Mouse (Mus musculus): ENCODE results near the gene Slc30a1. TPM values are rescaled to one million over a fixed set of nuclear protein-coding genes. Genes with fewer than 3 reads are reported as not detected.
A peak's percentile ranks its signal among the peaks of the same experiment; 100 is the strongest.

The Slc30a1 gene
- polyA plus RNA-seq (2014; fragmentation: Nextera tagmentation; extraction: Ambion mirVana), result 2.3 and 2.9 TPM in 2 replicates

DNA sequence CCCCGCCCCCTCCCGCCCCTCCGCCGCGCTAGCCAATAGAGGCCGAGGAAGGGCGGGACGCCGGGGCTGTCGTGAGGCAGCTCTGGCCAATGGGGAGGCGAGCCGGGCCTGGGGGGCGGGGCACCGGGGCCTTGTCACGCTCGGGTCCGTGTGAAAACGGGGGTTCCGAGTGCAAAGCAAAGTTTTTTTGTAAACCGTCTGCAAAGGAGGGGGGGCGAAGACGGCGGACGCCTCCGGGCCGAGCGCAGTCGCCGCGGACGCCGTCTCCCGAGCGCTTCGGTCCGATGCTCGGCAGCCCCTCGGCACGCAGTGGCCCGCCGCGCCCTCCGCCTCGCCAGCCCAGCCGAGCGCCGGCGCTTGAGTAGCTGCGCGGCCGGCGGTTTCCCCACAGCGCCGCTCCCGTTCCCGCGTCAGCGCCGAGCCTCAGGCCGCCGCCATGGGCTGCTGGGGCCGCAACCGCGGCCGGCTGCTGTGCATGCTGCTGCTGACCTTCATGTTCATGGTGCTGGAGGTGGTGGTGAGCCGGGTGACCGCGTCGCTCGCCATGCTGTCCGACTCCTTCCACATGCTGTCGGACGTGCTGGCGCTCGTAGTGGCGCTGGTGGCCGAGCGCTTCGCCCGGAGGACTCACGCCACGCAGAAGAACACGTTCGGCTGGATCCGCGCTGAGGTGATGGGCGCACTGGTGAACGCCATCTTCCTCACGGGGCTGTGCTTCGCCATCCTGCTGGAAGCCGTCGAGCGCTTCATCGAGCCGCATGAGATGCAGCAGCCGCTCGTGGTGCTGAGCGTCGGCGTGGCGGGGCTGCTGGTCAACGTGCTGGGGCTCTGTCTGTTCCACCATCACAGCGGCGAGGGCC lies at the start of gene Slc30a1:
TSS of gene Slc30a1 (plus strand) at position 197 of the 860 bp plus-strand sequence.
- peak within 1 kb of the TSS; percentile 93 for H3K4me2 ChIP-seq (ENCODE audit: low read length)
- peak; percentile 98 for DNase-seq
- H3K27ac ChIP-seq (replicated peaks; ENCODE audit: low read depth, low read length), result peak within 1 kb of the TSS; percentile 88
- no peaks in the 10 kb centered on the region for H3K27me3 ChIP-seq (ENCODE audit: control insufficient read depth, insufficient read depth, low read length)
- H3K4me3 ChIP-seq (replicated peaks; ENCODE audit: low read depth, low read length), result peak within 1 kb of the TSS; percentile 90
- H3K9ac ChIP-seq (replicated peaks; ENCODE audit: low read length), result peak within 1 kb of the TSS; percentile 70
- peaks cover 9% of the 10 kb centered on the region; the same call in 1 of the 2 replicates for H3K36me3 ChIP-seq (ENCODE audit: control insufficient read depth, insufficient read depth, low read length)
- peak; percentile 99 for ATAC-seq (ENCODE audit: low FRiP score, low TSS enrichment)
- WGBS, result under 1% methylated on average over 104 of the region's 104 CpGs
- no peaks in the 10 kb centered on the region for H3K9me3 ChIP-seq (ENCODE audit: control insufficient read depth, low read length)
- H3K4me1 ChIP-seq (ENCODE audit: control insufficient read depth, insufficient read depth, low read length), result peaks cover 34% of the 10 kb centered on the region

DNA sequence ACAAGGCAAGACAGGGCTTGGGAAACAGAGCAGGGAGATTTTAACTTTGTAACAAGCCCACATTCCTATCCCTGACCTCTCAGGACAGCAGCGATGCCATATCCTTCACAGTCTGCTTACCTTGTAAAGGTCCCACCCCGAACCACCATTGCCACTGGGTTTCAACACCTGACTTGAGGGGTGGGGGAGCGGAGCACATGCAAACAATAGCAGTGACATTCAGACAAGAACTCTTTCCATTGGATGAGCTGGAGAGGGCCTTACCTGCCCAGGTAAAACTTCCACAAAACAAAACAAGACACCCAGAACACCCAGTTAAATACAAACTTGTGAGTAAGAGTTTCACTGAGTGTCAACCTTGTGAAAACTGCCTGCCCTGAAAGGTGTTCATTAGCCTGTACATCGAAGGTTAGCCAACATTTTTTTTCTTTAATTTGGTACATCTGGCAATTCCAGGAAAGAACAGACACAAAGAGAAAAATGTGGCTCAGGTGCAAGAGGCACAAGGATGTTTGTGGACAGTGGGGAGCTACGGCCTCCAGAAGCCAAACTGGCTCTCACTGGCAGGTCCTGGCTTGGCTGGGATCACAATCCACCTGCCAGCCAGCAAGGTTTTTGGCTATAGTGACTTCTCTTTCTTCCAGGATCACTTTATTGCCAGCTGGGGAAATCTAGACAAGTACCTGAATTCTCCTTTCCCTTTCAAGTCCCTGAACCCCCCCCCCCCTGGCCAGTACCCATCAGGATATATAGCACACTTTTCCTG lies 49.5 kb upstream of the Slc30a1 start:
- 87% methylated on average over 5 of the region's 5 CpGs for WGBS
- Histone ChIP-seq H3K9ac (replicated peaks; ENCODE audit: low read length) (no peak overlapping the region), H3K4me2 (ENCODE audit: low read length) (no peak overlapping the region), H3K9me3 (ENCODE audit: control insufficient read depth, low read length) (no peaks in the 10 kb centered on the region; the same call in 1 of the 2 replicates), H3K27me3 (ENCODE audit: control insufficient read depth, insufficient read depth, low read length) (no peaks in the 10 kb centered on the region), H3K27ac (replicated peaks; ENCODE audit: low read depth, low read length) (no peak overlapping the region), H3K4me3 (replicated peaks; ENCODE audit: low read depth, low read length) (no peak overlapping the region), H3K36me3 (ENCODE audit: control insufficient read depth, insufficient read depth, low read length) (no peaks in the 10 kb centered on the region), H3K4me1 (ENCODE audit: control insufficient read depth, insufficient read depth, low read length) (no peaks in the 10 kb centered on the region)
- no peak for ATAC-seq (ENCODE audit: low FRiP score, low TSS enrichment)
- DNase-seq, result no peak

DNA sequence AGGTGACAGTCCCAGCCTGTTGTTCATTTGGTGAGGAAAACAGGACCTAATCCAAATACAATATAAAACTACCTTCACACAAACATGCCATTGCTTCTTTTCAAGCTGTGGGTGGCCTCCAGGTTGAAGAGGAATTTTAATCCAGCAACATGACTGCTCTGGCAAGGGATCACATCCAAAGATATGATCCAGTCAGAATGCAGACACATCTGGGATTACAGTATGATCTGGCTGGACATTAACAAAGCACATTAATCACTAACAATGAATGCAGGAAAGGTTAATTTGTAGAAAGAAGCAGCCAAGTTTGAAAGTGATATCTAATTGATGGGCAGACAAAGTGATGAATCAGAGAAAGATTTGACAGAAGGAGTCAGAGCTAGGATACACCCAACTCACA lies 48.4 kb upstream of the Slc30a1 start:
- Histone ChIP-seq H3K4me3 (replicated peaks; ENCODE audit: low read depth, low read length) (no peak overlapping the region), H3K9ac (replicated peaks; ENCODE audit: low read length) (no peak overlapping the region), H3K4me1 (ENCODE audit: control insufficient read depth, insufficient read depth, low read length) (no peaks in the 10 kb centered on the region), H3K9me3 (ENCODE audit: control insufficient read depth, low read length) (no peaks in the 10 kb centered on the region; the same call in 1 of the 2 replicates), H3K27me3 (ENCODE audit: control insufficient read depth, insufficient read depth, low read length) (no peaks in the 10 kb centered on the region), H3K4me2 (ENCODE audit: low read length) (no peak overlapping the region), H3K36me3 (ENCODE audit: control insufficient read depth, insufficient read depth, low read length) (no peaks in the 10 kb centered on the region), H3K27ac (replicated peaks; ENCODE audit: low read depth, low read length) (no peak overlapping the region)
- no peak for ATAC-seq (ENCODE audit: low FRiP score, low TSS enrichment)
- DNase-seq, result no peak

DNA sequence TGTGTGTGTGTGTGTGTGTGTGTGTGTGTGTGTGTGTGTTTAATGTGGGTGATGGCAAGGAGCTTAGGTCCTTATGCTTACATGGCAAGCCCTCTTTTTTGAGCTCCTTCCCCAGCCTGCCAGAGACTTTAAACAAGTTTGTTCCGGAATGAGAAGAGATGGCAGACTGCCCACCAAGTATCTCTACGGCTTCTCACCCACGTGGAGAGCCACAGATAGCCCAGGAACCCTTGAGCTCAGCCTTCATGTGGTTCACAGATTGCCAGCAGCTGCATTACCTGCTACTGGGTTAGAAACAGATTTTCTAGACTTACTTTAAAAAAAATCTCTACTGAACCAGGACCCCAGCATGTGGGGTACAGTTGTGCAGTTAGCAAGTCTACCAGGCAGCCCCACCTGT lies 46.7 kb upstream of the Slc30a1 start:
- no peak overlapping the region for H3K4me2 ChIP-seq (ENCODE audit: low read length)
- WGBS, result 86% methylated on average over 3 of the region's 3 CpGs
- ATAC-seq (ENCODE audit: low FRiP score, low TSS enrichment) (no peak), DNase-seq (no peak)
- no peaks in the 10 kb centered on the region for H3K27me3 ChIP-seq (ENCODE audit: control insufficient read depth, insufficient read depth, low read length)
- H3K9ac ChIP-seq (replicated peaks; ENCODE audit: low read length), result no peak overlapping the region
- H3K27ac ChIP-seq (replicated peaks; ENCODE audit: low read depth, low read length), result no peak overlapping the region
- no peaks in the 10 kb centered on the region for H3K4me1 ChIP-seq (ENCODE audit: control insufficient read depth, insufficient read depth, low read length)
- H3K4me3 ChIP-seq (replicated peaks; ENCODE audit: low read depth, low read length), result no peak overlapping the region
- no peaks in the 10 kb centered on the region for H3K36me3 ChIP-seq (ENCODE audit: control insufficient read depth, insufficient read depth, low read length)
- no peaks in the 10 kb centered on the region; the same call in 1 of the 2 replicates for H3K9me3 ChIP-seq (ENCODE audit: control insufficient read depth, low read length)

DNA sequence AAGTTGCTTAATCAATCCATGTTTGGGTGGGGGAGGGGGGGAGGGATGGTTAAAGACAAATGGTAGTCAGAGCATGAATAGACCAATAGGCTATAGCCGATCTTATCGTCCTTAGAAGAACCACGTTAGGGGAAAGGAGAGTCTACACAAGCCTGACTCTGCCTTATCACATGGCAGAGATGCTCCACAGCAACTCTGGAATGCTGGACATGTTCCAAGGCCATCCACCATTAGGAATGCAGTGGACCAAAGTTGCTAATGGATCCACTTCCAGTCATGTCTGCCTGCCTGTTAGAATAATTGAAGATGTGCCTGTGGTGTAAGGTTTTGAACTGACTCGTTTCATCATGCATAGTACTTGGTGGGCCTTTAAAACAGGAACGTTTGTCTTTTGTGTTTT lies 45.3 kb upstream of the Slc30a1 start:
- Histone ChIP-seq H3K27me3 (ENCODE audit: control insufficient read depth, insufficient read depth, low read length) (no peaks in the 10 kb centered on the region), H3K27ac (replicated peaks; ENCODE audit: low read depth, low read length) (no peak overlapping the region), H3K36me3 (ENCODE audit: control insufficient read depth, insufficient read depth, low read length) (no peaks in the 10 kb centered on the region), H3K4me2 (ENCODE audit: low read length) (no peak overlapping the region), H3K4me1 (ENCODE audit: control insufficient read depth, insufficient read depth, low read length) (no peaks in the 10 kb centered on the region), H3K9ac (replicated peaks; ENCODE audit: low read length) (no peak overlapping the region), H3K4me3 (replicated peaks; ENCODE audit: low read depth, low read length) (no peak overlapping the region), H3K9me3 (ENCODE audit: control insufficient read depth, low read length) (no peaks in the 10 kb centered on the region; the same call in 1 of the 2 replicates)
- no peak for DNase-seq
- no peak for ATAC-seq (ENCODE audit: low FRiP score, low TSS enrichment)
- WGBS, result 89% methylated on average over 5 of the region's 5 CpGs

DNA sequence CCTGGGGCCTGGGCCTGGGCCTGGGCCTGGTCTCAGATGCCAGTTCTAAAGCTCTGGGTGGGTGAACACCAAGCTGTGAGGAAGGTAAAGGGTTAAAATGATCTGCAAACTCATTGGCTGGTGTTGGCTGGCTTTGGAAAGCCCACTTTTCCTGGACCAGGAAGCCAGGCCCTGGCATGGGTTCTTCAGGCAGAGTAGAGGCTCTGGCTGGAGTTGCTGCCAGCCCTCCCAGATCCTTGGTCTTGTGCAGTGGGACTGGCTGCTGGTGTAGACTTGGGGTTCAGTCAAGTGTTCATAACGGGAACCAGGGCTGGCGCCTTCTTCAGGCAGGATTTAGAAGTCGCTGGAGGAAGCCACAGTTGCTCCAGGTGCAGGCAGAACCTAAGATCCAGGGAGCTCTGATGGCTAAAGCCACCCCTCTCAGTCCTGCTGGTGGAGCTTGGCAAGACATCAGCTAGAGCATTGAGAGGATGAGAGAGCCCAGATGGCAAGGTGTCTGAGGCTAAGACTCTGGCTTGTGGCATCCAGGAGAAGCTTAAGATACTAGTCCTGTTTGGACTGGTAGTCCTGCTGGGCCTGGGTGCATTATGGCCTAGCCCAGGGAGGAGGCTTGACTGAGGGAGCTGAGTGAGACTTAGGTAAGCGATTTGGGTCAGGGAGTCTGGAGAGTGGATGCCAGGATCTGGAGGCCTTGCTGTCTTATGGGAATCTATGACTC lies 42.6 kb upstream of the Slc30a1 start:
- Histone ChIP-seq H3K4me3 (replicated peaks; ENCODE audit: low read depth, low read length) (no peak overlapping the region), H3K9me3 (ENCODE audit: control insufficient read depth, low read length) (no peaks in the 10 kb centered on the region), H3K9ac (replicated peaks; ENCODE audit: low read length) (no peak overlapping the region), H3K4me2 (ENCODE audit: low read length) (no peak overlapping the region), H3K27me3 (ENCODE audit: control insufficient read depth, insufficient read depth, low read length) (no peaks in the 10 kb centered on the region), H3K27ac (replicated peaks; ENCODE audit: low read depth, low read length) (no peak overlapping the region), H3K4me1 (ENCODE audit: control insufficient read depth, insufficient read depth, low read length) (no peaks in the 10 kb centered on the region), H3K36me3 (ENCODE audit: control insufficient read depth, insufficient read depth, low read length) (no peaks in the 10 kb centered on the region)
- no peak for DNase-seq
- WGBS, result 67% methylated on average over 4 of the region's 4 CpGs
- no peak for ATAC-seq (ENCODE audit: low FRiP score, low TSS enrichment)

DNA sequence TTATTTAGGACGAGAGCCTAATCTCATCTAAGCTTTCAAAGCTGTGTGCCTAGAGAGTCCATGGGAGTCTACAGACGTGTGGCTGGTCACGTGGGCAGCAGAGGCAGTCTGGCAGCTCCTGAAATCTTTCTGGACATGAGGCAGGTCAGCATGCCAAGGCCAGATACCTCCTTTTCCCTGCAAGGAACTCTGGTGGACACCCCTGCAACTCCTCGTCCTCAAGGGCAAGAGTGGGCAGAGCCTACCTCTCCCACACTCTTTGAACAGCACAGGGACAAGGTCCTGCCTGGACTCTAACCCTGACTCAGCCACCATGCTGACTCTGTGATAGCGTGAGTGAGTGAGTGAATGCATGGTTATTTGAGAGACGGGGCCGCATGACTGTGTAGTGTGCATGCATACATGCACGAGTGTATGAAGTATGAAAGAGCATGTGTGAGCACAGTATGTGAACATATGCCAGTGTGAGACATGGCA lies 42.0 kb upstream of the Slc30a1 start:
- Histone ChIP-seq H3K4me1 (ENCODE audit: control insufficient read depth, insufficient read depth, low read length) (no peaks in the 10 kb centered on the region), H3K36me3 (ENCODE audit: control insufficient read depth, insufficient read depth, low read length) (no peaks in the 10 kb centered on the region), H3K4me3 (replicated peaks; ENCODE audit: low read depth, low read length) (no peak overlapping the region), H3K27ac (replicated peaks; ENCODE audit: low read depth, low read length) (no peak overlapping the region), H3K9me3 (ENCODE audit: control insufficient read depth, low read length) (no peaks in the 10 kb centered on the region), H3K27me3 (ENCODE audit: control insufficient read depth, insufficient read depth, low read length) (no peaks in the 10 kb centered on the region), H3K4me2 (ENCODE audit: low read length) (no peak overlapping the region), H3K9ac (replicated peaks; ENCODE audit: low read length) (no peak overlapping the region)
- no peak for ATAC-seq (ENCODE audit: low FRiP score, low TSS enrichment)
- no peak for DNase-seq
- WGBS, result 85% methylated on average over 8 of the region's 8 CpGs

DNA sequence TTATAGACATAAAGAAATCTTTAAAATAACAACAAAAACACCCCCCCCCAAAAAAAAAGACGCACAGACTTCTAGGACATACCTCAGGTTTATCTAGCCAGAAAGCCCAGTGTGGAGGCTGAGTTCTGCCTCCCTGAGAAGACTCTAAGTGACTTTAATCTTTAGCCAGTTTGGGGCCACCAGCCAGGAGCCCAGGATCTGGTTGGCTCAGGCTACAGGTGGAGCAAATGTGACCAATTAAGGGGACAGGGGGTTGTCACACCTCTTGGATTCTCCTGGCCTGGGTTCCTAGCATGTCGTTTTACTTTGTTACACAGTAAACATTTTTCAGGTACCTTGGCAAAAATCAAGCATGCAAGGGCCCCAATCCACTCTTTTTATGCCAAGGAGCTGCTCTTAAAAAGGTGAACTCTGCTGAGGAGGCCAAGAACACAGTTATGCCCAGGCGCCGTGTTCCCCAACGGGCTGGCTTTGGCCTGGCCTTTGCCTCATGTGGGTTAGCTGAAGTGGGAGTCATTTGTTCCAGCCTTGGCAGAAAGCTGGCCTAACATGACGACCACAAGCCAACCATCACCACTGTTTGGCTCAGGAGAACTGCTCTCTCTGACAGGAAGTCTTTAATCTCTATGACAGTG lies 34.4 kb upstream of the Slc30a1 start:
- Histone ChIP-seq H3K27ac (replicated peaks; ENCODE audit: low read depth, low read length) (no peak overlapping the region), H3K9ac (replicated peaks; ENCODE audit: low read length) (no peak overlapping the region), H3K36me3 (ENCODE audit: control insufficient read depth, insufficient read depth, low read length) (no peaks in the 10 kb centered on the region), H3K4me1 (ENCODE audit: control insufficient read depth, insufficient read depth, low read length) (no peaks in the 10 kb centered on the region), H3K9me3 (ENCODE audit: control insufficient read depth, low read length) (no peaks in the 10 kb centered on the region), H3K4me3 (replicated peaks; ENCODE audit: low read depth, low read length) (no peak overlapping the region), H3K27me3 (ENCODE audit: control insufficient read depth, insufficient read depth, low read length) (no peaks in the 10 kb centered on the region), H3K4me2 (ENCODE audit: low read length) (no peak overlapping the region)
- no peak for DNase-seq
- ATAC-seq (ENCODE audit: low FRiP score, low TSS enrichment), result no peak
- 86% methylated on average over 6 of the region's 6 CpGs for WGBS

Measured in midbrain, embryonic 14.5 days (tissue).